Mouse (Mus musculus): ENCODE measurements at regions not wholly inside any gene's neighbourhood (a gene's known extent, or its start where the extent isn't known, plus 50 kb on each side); places are given as distances from the start of the nearest gene placed in this dataset.

DNA sequence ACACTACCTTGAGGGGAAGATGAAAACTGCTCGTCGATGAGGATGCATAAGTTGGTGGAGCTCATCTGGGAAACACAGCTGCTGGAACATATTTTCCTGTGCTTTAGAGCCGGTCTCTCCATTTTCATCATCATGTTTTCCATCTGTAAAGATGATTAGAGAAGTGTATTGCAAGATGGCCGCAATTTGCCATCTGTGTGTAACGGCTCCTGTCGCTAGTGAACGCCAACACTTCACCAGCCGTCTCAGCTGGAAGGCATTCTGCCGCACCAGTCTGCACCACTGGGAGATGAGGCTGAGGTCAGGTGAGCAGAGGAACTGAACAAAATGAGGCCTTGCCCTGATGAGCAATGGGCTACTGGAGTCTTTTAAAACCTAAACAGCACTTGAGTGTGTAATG is 57.4 kb downstream of the Gm21962 start:
- Histone ChIP-seq H3K36me3 (no peaks in the 10 kb centered on the region), H3K27me3 (no peaks in the 10 kb centered on the region), H3K4me2 (replicated peaks) (no peak overlapping the region), H3K9me3 (no peaks in the 10 kb centered on the region), H3K27ac (no peak overlapping the region), H3K9ac (replicated peaks) (no peak overlapping the region), H3K4me3 (replicated peaks) (no peak overlapping the region), H3K4me1 (replicated peaks) (no peaks in the 10 kb centered on the region)
- ATAC-seq: no peak
- 89% methylated on average over 9 of the region's 9 CpGs for WGBS

DNA sequence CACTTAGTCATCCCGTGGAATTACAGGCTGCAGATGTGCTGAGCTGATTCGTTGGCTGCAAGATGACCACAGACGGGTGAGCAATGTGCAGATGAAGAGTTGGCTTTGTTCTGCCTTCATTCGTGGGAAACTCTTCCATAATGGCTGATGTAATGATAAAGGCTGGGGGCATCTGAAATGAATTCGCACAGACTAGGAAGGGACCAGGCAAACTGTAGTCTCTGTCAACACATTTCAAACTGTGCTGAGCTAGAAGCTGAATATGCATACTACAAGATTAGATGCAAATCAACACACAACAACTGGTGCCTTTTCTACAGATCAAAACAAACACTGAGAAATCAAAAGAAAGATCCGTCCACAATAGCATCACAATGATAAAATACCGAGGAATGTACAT is 58.1 kb downstream of the Gm21962 start:
- H3K4me2 ChIP-seq (replicated peaks): no peak overlapping the region
- H3K36me3 ChIP-seq: no peaks in the 10 kb centered on the region
- H3K27me3 ChIP-seq: no peaks in the 10 kb centered on the region
- 72% methylated on average over 7 of the region's 7 CpGs for WGBS
- no peaks in the 10 kb centered on the region for H3K9me3 ChIP-seq
- ATAC-seq: no peak
- H3K9ac ChIP-seq (replicated peaks): no peak overlapping the region
- no peak overlapping the region for H3K4me3 ChIP-seq (replicated peaks)
- H3K27ac ChIP-seq: no peak overlapping the region
- no peaks in the 10 kb centered on the region for H3K4me1 ChIP-seq (replicated peaks)

DNA sequence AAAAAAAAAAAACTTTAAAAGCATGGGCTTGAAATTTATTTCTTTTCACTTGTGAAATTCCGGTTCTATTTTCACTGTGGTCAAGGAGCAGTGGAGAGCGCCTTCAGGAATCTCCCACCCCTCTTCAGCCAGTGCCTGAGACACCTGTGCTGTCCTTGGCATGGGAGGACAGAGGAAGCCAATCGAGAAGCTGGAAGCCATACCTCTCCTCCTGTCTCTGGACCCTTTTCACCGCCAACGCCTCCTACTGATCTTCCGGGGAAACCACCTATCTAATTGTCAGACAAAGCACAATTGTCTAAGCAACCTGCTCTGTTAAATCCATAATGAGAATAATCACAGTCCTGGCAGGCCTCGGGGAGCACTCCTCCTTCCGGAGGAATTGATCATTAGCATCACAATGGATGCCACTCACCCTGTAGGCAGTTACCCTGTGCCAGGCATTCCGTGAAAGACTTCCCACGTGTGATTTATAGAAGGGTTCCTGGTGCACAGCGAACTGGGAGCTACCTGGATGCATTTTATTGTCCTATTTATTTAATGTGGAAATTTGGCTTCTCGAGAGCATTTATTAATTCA is 66.0 kb downstream of the Gm21962 start:
- 18% methylated on average over 12 of the region's 12 CpGs for WGBS
- H3K27ac ChIP-seq: 0 out of 2 replicates have a peak overlapping the region, but pooled peaks have one; percentile 56
- H3K36me3 ChIP-seq: no peaks in the 10 kb centered on the region
- peak; percentile 82 for ATAC-seq
- H3K4me2 ChIP-seq (replicated peaks): peak overlapping the region; percentile 22; the same call in 1 of the 2 replicates
- H3K4me1 ChIP-seq (replicated peaks): peaks cover 7% of the 10 kb centered on the region
- no peak overlapping the region for H3K9ac ChIP-seq (replicated peaks)
- no peaks in the 10 kb centered on the region for H3K27me3 ChIP-seq
- H3K4me3 ChIP-seq (replicated peaks): no peak overlapping the region
- no peaks in the 10 kb centered on the region for H3K9me3 ChIP-seq

DNA sequence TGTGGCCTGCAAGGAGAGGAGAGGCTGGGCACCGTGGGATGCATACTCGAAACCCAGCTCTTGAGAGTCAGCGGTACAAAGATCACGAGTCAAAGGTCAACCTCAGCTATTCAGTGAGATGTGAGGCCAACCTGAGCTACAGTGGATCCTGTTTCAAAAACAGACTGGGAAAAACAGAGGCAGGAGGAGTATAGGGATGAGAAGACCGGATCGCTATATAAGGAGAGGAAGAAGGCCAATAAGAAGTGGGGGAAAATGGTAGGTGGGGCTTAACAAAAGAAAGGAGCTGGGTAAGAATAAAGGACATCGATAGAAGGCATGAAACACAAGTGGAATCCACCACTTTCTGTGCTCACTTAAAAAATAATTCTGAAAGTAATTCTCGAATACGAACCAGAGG is 70.2 kb downstream of the Gm21962 start:
- Histone ChIP-seq H3K4me3 (replicated peaks) (no peak overlapping the region), H3K9me3 (no peaks in the 10 kb centered on the region), H3K9ac (replicated peaks) (no peak overlapping the region), H3K36me3 (no peaks in the 10 kb centered on the region), H3K27me3 (no peaks in the 10 kb centered on the region), H3K27ac (no peak overlapping the region), H3K4me1 (replicated peaks) (peaks cover 7% of the 10 kb centered on the region), H3K4me2 (replicated peaks) (no peak overlapping the region)
- 62% methylated on average over 9 of the region's 9 CpGs for WGBS
- no peak for ATAC-seq

DNA sequence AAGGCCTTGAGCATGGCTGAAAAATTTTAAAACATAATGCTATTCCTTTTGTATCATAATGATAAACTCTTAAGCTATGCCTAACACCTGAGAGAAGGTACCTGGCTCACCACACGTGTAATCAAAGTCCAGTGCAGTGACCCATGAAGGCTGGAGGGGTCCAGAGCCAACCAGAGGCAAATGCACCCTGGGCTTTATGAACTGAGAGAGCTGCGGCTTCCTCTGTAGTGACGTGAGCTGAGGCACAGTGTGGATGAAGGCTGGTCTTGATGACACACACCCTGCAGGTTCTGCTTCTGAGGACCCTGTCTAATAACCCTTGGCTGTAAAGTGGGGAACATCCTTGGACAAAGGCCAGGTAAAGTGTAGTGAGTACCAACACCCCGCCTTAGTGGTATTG is 70.8 kb downstream of the Gm21962 start:
- Histone ChIP-seq H3K9me3 (no peaks in the 10 kb centered on the region), H3K4me3 (replicated peaks) (no peak overlapping the region), H3K27ac (no peak overlapping the region), H3K4me1 (replicated peaks) (peaks cover 7% of the 10 kb centered on the region), H3K27me3 (no peaks in the 10 kb centered on the region), H3K4me2 (replicated peaks) (no peak overlapping the region), H3K36me3 (no peaks in the 10 kb centered on the region), H3K9ac (replicated peaks) (no peak overlapping the region)
- ATAC-seq: no peak
- WGBS: 82% methylated on average over 4 of the region's 4 CpGs

DNA sequence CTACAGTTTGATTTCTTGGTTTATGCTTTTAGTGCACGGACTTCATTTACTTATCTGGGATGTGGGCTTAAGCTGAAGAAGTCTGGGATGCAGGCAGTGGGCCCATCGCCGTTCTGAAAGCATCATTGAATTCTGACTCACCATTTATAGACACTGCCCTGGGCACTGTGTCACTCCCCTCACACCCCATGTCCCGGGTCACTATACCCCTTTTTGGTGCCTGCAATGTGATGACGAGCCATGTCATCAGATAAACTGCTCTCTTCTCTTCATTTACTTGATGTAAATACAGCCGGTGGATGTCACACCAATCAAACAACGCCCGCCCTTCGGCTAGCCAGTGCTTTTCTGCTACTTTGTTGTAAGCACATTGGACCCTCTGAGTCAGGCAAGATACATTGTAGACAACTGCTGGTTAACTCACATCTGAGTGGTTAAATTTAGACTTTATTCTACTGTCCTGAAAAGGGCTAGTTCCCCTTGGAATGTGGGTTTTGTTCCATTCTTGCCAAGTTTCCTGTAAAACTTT is 80.5 kb downstream of the Gm21962 start:
- no peak for ATAC-seq
- Histone ChIP-seq H3K4me3 (replicated peaks) (no peak overlapping the region), H3K4me1 (replicated peaks) (peaks cover 10% of the 10 kb centered on the region), H3K9ac (replicated peaks) (no peak overlapping the region), H3K4me2 (replicated peaks) (no peak overlapping the region), H3K27me3 (no peaks in the 10 kb centered on the region), H3K9me3 (no peaks in the 10 kb centered on the region), H3K27ac (no peak overlapping the region), H3K36me3 (no peaks in the 10 kb centered on the region)
- 89% methylated on average over 9 of the region's 9 CpGs for WGBS

DNA sequence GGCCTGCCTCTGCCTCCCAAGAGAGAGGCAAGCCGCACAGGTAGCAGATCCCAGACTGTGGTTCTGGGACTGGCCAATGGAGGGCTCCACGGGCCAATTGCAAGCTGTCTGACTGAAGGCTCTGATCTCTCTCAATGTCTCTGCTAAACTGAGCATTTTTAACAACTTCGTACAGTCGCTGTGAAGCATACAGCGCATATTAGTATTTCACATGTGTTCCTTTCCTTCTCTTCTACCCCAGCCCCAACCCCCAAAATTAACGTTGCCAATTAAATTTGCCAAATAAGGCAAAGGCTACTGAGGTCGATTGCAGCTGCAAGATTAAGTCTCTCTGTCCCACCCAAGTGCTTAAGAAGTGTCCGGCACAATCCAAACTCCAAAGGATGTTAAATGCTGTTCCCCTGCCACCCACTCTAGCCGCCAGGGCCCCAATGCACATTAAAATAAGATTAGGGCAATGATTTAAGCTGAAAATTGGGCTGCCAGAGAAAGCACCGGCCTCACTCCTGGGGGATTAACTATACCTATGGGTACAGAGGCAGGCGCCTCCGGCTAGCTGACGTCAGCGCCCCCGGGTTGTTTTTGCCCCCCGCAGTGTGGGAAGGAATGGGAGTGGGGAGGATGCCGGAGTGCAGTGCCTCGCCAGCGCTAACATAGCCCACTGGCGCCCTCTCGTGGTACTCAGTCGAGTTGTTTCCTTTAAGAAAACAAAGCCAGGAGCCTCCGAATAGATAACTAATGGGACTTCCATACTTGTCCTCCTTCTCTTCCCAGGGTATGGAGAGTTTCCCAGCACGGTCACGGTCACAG is 81.3 kb downstream of the Gm21962 start:
- Histone ChIP-seq H3K27me3 (no peaks in the 10 kb centered on the region), H3K9me3 (no peaks in the 10 kb centered on the region), H3K36me3 (no peaks in the 10 kb centered on the region), H3K9ac (replicated peaks) (peak overlapping the region; percentile 26; the same call in 1 of the 2 replicates), H3K4me1 (replicated peaks) (peaks cover 10% of the 10 kb centered on the region), H3K4me2 (replicated peaks) (peak overlapping the region; percentile 50), H3K4me3 (replicated peaks) (peak overlapping the region; percentile 30), H3K27ac (peak overlapping the region; percentile 37)
- peak; percentile 97 for ATAC-seq
- WGBS: 14% methylated on average over 25 of the region's 25 CpGs

DNA sequence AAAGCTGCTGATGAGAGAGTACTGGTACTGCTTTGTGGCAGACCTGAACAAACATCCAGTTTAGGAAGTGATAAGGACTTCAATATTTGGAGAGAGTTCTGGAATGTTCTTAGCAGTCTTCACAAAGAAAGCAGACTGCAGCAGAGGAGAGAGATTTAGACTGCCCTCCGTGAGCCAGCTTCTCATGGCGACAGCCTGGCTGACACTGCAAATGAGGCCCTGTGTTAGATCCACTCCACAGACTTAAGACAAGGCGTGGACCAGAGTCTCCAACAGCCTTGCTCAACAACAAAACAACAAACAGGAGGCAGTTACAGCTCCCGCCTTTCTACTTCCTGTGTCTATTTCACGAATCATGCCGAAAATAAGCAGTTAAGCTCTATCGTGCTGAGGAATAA is 81.9 kb downstream of the Gm21962 start:
- H3K36me3 ChIP-seq: no peaks in the 10 kb centered on the region
- WGBS: 54% methylated on average over 7 of the region's 7 CpGs
- 0 out of 2 replicates have a peak overlapping the region, but pooled peaks have one; percentile 37 for H3K27ac ChIP-seq
- peak overlapping the region; percentile 50 for H3K4me2 ChIP-seq (replicated peaks)
- no peak overlapping the region for H3K4me3 ChIP-seq (replicated peaks)
- peaks cover 10% of the 10 kb centered on the region for H3K4me1 ChIP-seq (replicated peaks)
- 0 out of 2 replicates have a peak overlapping the region, but pooled peaks have one; percentile 26 for H3K9ac ChIP-seq (replicated peaks)
- no peaks in the 10 kb centered on the region for H3K9me3 ChIP-seq
- no peaks in the 10 kb centered on the region for H3K27me3 ChIP-seq
- ATAC-seq: peak; percentile 51

DNA sequence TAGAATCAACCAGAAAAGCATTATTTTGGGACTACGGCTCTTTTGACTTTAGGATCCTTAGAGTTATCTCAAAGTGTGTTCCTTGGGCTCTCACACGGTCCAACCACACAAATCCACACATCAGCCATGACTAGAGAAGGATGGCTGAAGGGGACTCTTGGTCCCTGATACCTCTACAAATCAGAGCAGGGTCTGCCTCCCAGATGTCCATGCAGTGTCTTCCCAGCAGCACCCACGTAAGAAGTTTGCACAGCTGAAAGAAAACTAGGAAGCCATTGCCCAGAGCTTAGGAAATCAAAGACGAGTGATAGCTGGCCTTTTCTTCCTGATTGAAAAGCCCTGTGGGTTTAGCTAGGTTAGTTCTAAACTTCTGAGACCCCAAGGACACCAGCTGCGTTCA is 84.1 kb downstream of the Gm21962 start:
- Histone ChIP-seq H3K27me3 (no peaks in the 10 kb centered on the region), H3K36me3 (no peaks in the 10 kb centered on the region), H3K9me3 (no peaks in the 10 kb centered on the region), H3K4me3 (replicated peaks) (no peak overlapping the region), H3K9ac (replicated peaks) (no peak overlapping the region), H3K4me1 (replicated peaks) (peaks cover 10% of the 10 kb centered on the region), H3K27ac (no peak overlapping the region), H3K4me2 (replicated peaks) (no peak overlapping the region)
- no peak for ATAC-seq
- 88% methylated on average over 5 of the region's 5 CpGs for WGBS

DNA sequence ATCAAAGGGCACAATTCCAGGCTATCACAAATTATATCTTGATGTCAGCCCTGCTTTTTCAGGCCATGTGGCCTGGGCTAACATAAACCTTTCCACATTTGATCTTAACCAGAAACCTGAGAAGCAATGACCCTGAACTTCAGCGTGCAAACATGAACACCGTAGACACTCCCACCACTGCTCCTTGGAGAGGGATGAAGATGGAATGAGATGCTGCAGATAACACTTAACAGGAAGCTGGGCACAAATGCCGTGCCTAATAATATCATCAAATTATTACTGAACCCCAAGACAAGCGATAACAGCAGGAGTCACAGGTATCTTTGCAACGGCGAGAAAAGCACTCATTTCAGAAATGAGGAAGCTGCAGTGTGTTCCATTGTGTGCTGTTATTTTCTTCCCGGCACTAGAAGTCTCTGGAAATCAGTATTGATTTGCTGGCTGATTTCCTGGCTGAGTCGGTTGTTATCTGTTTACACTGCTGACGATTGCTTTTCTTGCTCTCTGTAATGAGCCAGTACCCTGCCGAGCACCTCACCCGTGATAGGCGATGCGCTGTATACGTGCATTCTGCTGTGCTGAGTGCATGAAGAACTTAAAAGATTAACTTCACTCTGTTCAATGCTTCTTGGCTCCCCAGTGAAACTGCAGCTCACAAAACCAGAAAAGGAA is 91.0 kb downstream of the Gm21962 start:
- H3K27me3 ChIP-seq: no peaks in the 10 kb centered on the region
- WGBS: 70% methylated on average over 14 of the region's 14 CpGs
- H3K9me3 ChIP-seq: no peaks in the 10 kb centered on the region
- no peaks in the 10 kb centered on the region for H3K4me1 ChIP-seq (replicated peaks)
- no peak overlapping the region for H3K4me3 ChIP-seq (replicated peaks)
- no peak overlapping the region for H3K27ac ChIP-seq
- ATAC-seq: no peak
- no peak overlapping the region for H3K9ac ChIP-seq (replicated peaks)
- H3K36me3 ChIP-seq: no peaks in the 10 kb centered on the region
- no peak overlapping the region for H3K4me2 ChIP-seq (replicated peaks)

DNA sequence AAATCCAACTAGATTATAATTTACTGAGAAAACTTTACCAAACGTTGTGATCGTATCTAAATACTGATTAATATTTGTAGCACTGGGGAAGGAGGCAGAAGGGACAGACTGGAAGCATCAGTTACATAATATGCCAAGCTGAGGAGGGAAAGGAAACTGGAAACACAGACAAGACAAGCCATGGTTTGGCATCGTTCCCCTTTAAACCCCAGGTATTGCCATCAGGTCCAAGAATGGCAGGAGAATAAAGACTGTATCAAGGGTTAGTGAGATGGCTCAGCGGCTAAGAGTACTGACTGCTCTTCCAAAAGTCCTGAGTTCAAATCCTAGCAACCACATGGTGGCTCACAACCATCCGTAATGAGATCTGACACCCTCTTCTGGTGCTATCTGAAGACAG is 92.1 kb downstream of the Gm21962 start:
- Histone ChIP-seq H3K36me3 (no peaks in the 10 kb centered on the region), H3K9ac (replicated peaks) (no peak overlapping the region), H3K27ac (no peak overlapping the region), H3K27me3 (no peaks in the 10 kb centered on the region), H3K4me3 (replicated peaks) (no peak overlapping the region), H3K4me1 (replicated peaks) (no peaks in the 10 kb centered on the region), H3K9me3 (no peaks in the 10 kb centered on the region), H3K4me2 (replicated peaks) (no peak overlapping the region)
- 94% methylated on average over 5 of the region's 5 CpGs for WGBS
- ATAC-seq: no peak

DNA sequence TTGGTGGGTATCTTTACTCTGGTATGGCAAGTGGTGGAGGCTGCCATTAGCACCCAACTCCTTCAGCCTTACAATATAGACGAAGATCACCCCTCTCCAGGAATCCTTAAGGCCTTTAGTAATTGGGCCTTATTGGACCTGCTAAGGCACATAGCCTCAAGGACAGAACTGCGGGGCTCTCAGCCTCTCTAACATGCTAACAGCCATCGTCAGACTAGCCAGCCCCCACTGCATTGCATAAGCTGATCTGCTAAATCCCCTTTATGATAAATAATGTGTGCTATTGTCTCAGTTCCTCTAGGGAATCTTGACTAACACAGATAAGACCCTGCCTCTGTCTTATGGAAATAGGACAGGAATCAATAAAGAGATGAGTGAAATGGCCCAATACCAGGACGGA is 95.7 kb upstream of the H2afz start:
- H3K4me1 ChIP-seq (replicated peaks): 0 out of 2 replicates have a peak, but pooled peaks cover 5% of the 10 kb centered on the region
- H3K9ac ChIP-seq (replicated peaks): no peak overlapping the region
- 56% methylated on average over 4 of the region's 4 CpGs for WGBS
- no peaks in the 10 kb centered on the region for H3K36me3 ChIP-seq
- no peak overlapping the region for H3K27ac ChIP-seq
- peak; percentile 53; the same call in 1 of the 2 replicates for ATAC-seq
- H3K27me3 ChIP-seq: no peaks in the 10 kb centered on the region
- H3K9me3 ChIP-seq: no peaks in the 10 kb centered on the region
- H3K4me2 ChIP-seq (replicated peaks): no peak overlapping the region
- no peak overlapping the region for H3K4me3 ChIP-seq (replicated peaks)

Data from midbrain, embryonic 13.5 days (tissue).